Mouse (Mus musculus) small intestine, adult 10 weeks (tissue): Measurements from ENCODE around the gene Sclt1. TPM values are rescaled to one million over a fixed set of nuclear protein-coding genes. Genes with fewer than 3 reads are reported as not detected.

Experiments
- polyA plus RNA-seq: library from polyadenylated mRNA; stranded (reverse); fragments of 350-450 nt; fragmentation: Illumina TruSeq; extraction: RNeasy Lipid Tissue Mini Kit (QIAGEN cat#74804); gene quantifications from one replicate; pipeline ENCODE4 v1.2.3, GENCODE M21; 2014; ENCODE audit warnings: low replicate concordance

Sclt1 gene
- 27.6 TPM for polyA plus RNA-seq

DNA sequence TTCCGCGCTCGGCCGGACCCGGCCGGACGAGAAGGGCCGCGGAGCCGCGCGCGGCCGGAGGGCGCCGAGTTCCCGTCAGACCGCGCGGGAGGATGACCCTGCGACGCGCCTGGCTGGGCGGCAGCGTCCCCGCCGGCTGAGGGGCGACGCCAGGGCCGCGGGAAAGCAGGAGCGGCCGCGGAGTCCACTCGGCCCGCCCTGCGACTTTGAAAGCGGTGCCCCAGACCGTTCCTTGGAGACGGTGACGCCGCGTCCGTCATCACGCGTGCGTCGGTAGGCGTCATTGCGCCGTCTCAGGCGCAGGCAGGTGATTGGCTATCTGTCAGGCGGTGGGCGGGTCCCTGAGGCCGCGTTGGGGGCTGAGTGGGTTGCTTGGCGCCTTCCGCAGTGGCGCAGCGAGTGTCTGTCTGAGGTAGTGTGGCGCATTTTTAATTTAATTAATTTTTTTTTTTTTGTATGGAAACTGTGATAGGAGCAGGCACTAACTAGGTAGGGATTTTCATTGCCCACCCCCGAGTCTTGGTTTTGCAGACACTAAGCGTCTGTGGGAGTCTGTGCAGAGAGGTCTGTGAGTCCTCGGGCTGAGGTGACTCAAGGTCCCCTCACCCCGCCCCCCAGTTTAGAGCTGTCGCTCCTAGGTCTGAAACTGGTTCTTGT, at the start of gene Sclt1, which contains the start of gene D3Ertd751e:
Gene Sclt1 (minus strand): TSS at position 237 of the 657 bp plus-strand sequence.
Gene D3Ertd751e (plus strand): TSS at position 334 of the 657 bp plus-strand sequence.

Other genes with a start within 250 kb of the Sclt1 start
- 50.2 TPM for gene Jade1, start 186.8 kb downstream of the Sclt1 start, polyA plus RNA-seq
- gene D3Ertd751e, start 97 bp upstream of the Sclt1 start, polyA plus RNA-seq = 37.5 TPM